Mouse (Mus musculus) heart, postnatal 0 days (tissue): ENCODE data around the gene Tfrc.

ENCODE experiments used
- CTCF ChIP-seq: IDR thresholded peaks from 2 replicates; pipeline ENCODE4 v1.5.1; 2016; ENCODE audit warnings: antibody characterized with exemption, control low read depth, low read depth
- EP300 ChIP-seq: IDR thresholded peaks from 2 replicates; pipeline ENCODE4 v1.6.1; 2016; ENCODE audit warnings: antibody characterized with exemption, low read depth

GRCm38 (mm10) chr16:32613269-32613834 is 4.6 kb downstream of the Tfrc start:
- no peak for TF ChIP-seq EP300
- TF ChIP-seq CTCF: no peak
